Mouse (Mus musculus): ENCODE results near the gene Cyp2w1. TPM values are rescaled to one million over a fixed set of nuclear protein-coding genes. Genes with fewer than 3 reads are reported as not detected.

Cyp2w1 gene
- total and polyA plus RNA-seq, 3 experiments, result not detected

DNA sequence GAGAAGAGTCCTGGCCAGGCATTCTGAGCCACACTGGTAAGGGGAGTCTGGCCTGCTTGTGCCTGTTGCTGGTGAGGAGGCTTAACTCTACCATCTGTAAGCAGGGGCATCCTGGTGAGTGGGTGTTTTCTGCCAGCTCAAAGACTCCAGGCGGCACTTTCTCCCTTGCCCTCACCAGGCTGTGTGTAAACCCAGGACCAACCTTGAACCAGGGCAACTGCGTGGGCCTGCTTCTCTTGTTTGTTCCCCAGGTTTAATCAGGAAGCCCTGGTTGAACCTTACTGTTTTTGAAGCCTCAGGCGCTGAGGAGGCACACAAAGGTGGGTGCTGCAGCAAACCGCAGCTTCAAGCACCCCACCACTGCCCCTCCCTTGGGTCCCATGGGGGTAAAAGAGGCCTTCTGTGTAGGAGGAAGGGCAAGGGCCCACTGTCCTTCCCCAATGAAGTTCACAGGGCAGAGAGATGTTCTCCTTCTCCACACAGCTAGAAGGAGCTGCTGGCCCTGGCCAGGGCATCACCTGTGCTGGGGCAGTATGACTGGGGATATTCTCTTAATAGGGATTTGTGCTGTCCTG lies 15.6 kb downstream of the Cyp2w1 start:
- WGBS, result 86% methylated on average over 4 of the region's 4 CpGs
- H3K36me3 ChIP-seq (ENCODE audit: control insufficient read depth, insufficient read depth, low read length), result no peaks in the 10 kb centered on the region
- peaks cover 18% of the 10 kb centered on the region for H3K4me1 ChIP-seq (ENCODE audit: control insufficient read depth, insufficient read depth, low read length)
- no peaks in the 10 kb centered on the region for H3K27me3 ChIP-seq (ENCODE audit: control insufficient read depth, insufficient read depth, low read length)
- intact Hi-C loops (cut with DNase I), result loop anchor here (1.0 kb wide), 1 partner anchor 25 kb away; no protein-coding TSS in a partner anchor
- no peak overlapping the region for H3K27ac ChIP-seq
- no peaks in the 10 kb centered on the region for H3K79me2 ChIP-seq (replicated peaks; ENCODE audit: control insufficient read depth, insufficient read depth, low read length)
- H3K9ac ChIP-seq (ENCODE audit: low read depth, low read length), result no peak overlapping the region
- no peak for DNase-seq
- no peak overlapping the region for H3K4me3 ChIP-seq
- no peak for TF ChIP-seq EP300 (IDR thresholded peaks at IDR 0.05; ENCODE audit: insufficient read depth, low read depth, low read length)
- no peak for TF ChIP-seq CTCF (IDR thresholded peaks at IDR 0.05)
- no peak for TF ChIP-seq POLR2A (IDR thresholded peaks at IDR 0.05; ENCODE audit: insufficient read depth, low read depth, low read length)

- 86% methylated on average over 11 of the region's 11 CpGs for WGBS
- intact Hi-C loops (cut with DNase I), result no loop called here
Observed at GRCm38 (mm10) chr5:139368638-139369320, 16.4 kb downstream of the Cyp2w1 start.

GRCm38 (mm10) chr5:139370336-139370735 lies 17.9 kb downstream of the Cyp2w1 start:
- Histone ChIP-seq H3K9ac (ENCODE audit: low read depth, low read length) (peak overlapping the region; percentile 13; the same call in 1 of the 2 replicates), H3K27ac (peak overlapping the region; percentile 56), H3K36me3 (ENCODE audit: control insufficient read depth, insufficient read depth, low read length) (no peaks in the 10 kb centered on the region), H3K27me3 (ENCODE audit: control insufficient read depth, insufficient read depth, low read length) (no peaks in the 10 kb centered on the region), H3K4me1 (ENCODE audit: control insufficient read depth, insufficient read depth, low read length) (peaks cover 6% of the 10 kb centered on the region), H3K79me2 (replicated peaks; ENCODE audit: control insufficient read depth, insufficient read depth, low read length) (no peaks in the 10 kb centered on the region), H3K4me3 (no peak overlapping the region; the same call in 1 of the 2 replicates)
- no peak for TF ChIP-seq POLR2A (IDR thresholded peaks at IDR 0.05; ENCODE audit: insufficient read depth, low read depth, low read length)
- no peak for TF ChIP-seq EP300 (IDR thresholded peaks at IDR 0.05; ENCODE audit: insufficient read depth, low read depth, low read length)
- no peak for TF ChIP-seq CTCF (IDR thresholded peaks at IDR 0.05)
- 61% methylated on average over 6 of the region's 6 CpGs for WGBS
- intact Hi-C loops (cut with DNase I), result no loop called here
- no peak for DNase-seq

More at GRCm38 (mm10) chr5:139368638-139369320, 16.4 kb downstream of the Cyp2w1 start:
- TF ChIP-seq CTCF (IDR thresholded peaks at IDR 0.05) (no peak), POLR2A (IDR thresholded peaks at IDR 0.05; ENCODE audit: insufficient read depth, low read depth, low read length) (no peak), EP300 (IDR thresholded peaks at IDR 0.05; ENCODE audit: insufficient read depth, low read depth, low read length) (no peak)
- no peaks in the 10 kb centered on the region for H3K79me2 ChIP-seq (replicated peaks; ENCODE audit: control insufficient read depth, insufficient read depth, low read length)
- H3K4me3 ChIP-seq, result no peak overlapping the region
- no peak for DNase-seq
- H3K27ac ChIP-seq, result no peak overlapping the region
- peaks cover 16% of the 10 kb centered on the region for H3K4me1 ChIP-seq (ENCODE audit: control insufficient read depth, insufficient read depth, low read length)
- H3K9ac ChIP-seq (ENCODE audit: low read depth, low read length), result no peak overlapping the region
- H3K27me3 ChIP-seq (ENCODE audit: control insufficient read depth, insufficient read depth, low read length), result no peaks in the 10 kb centered on the region
- H3K36me3 ChIP-seq (ENCODE audit: control insufficient read depth, insufficient read depth, low read length), result no peaks in the 10 kb centered on the region

- Histone ChIP-seq H3K79me2 (replicated peaks; ENCODE audit: control insufficient read depth, insufficient read depth, low read length) (no peaks in the 10 kb centered on the region), H3K9ac (ENCODE audit: low read depth, low read length) (peak overlapping the region; percentile 99), H3K27ac (peak overlapping the region; percentile 99), H3K27me3 (ENCODE audit: control insufficient read depth, insufficient read depth, low read length) (no peaks in the 10 kb centered on the region), H3K36me3 (ENCODE audit: control insufficient read depth, insufficient read depth, low read length) (no peaks in the 10 kb centered on the region), H3K4me1 (ENCODE audit: control insufficient read depth, insufficient read depth, low read length) (peaks cover 5% of the 10 kb centered on the region), H3K4me3 (peak overlapping the region; percentile 93)
- WGBS, result 52% methylated on average over 5 of the region's 5 CpGs
- TF ChIP-seq CTCF (IDR thresholded peaks at IDR 0.05) (no peak), POLR2A (IDR thresholded peaks at IDR 0.05; ENCODE audit: insufficient read depth, low read depth, low read length) (no peak), EP300 (IDR thresholded peaks at IDR 0.05; ENCODE audit: insufficient read depth, low read depth, low read length) (no peak)
- no peak for DNase-seq
- intact Hi-C loops (cut with DNase I), result no loop called here
Observed at GRCm38 (mm10) chr5:139371118-139371517, 18.7 kb downstream of the Cyp2w1 start.

DNA sequence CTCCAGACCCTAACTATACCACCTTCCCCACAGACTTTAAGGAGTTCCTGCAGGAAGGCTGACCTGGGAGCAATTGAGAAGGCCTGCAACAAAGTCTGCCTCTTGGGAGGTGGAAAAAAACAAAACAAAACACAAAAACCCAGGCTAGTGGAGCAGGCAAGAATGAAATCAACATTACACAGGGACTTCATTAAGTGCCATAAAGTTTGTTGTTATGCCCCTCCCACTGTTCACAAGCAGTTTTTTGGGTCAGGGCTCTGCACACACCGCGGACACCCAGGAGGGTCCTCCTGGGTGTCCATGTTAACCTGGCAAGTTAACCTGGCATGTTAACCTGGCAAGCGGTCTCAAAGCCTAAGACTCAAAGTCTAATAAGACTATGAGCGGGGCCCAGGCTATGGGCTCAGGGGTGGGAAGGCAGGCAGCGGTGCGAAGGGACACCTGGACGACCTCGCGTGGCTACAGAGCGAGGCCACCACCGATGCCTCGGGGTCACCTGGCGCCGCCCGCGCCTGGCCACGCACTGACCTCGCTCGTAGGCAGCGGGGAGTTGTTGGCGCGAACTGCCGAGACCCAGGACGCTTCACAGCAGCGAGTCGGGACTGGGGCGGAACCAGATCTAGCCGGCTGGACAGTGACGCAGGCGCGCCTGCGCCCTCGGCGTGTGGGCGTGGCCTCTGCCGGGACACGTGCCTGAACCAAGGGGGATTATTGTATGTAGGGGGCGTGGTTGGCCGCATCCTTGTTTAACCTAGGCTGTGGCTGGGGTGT lies 19.4 kb downstream of the Cyp2w1 start:
- Histone ChIP-seq H3K79me2 (replicated peaks; ENCODE audit: control insufficient read depth, insufficient read depth, low read length) (no peaks in the 10 kb centered on the region), H3K9ac (ENCODE audit: low read depth, low read length) (peak overlapping the region; percentile 99), H3K4me1 (ENCODE audit: control insufficient read depth, insufficient read depth, low read length) (peaks cover 10% of the 10 kb centered on the region), H3K27me3 (ENCODE audit: control insufficient read depth, insufficient read depth, low read length) (no peaks in the 10 kb centered on the region), H3K36me3 (ENCODE audit: control insufficient read depth, insufficient read depth, low read length) (no peaks in the 10 kb centered on the region), H3K4me3 (peak overlapping the region; percentile 93), H3K27ac (peak overlapping the region; percentile 99)
- DNase-seq, result peak; percentile 94 to 95
- TF ChIP-seq POLR2A (IDR thresholded peaks at IDR 0.05; ENCODE audit: insufficient read depth, low read depth, low read length) (peak; percentile 99), CTCF (IDR thresholded peaks at IDR 0.05) (no peak; the same call in 1 of the 2 replicates), EP300 (IDR thresholded peaks at IDR 0.05; ENCODE audit: insufficient read depth, low read depth, low read length) (0 out of 2 replicates have a peak, but pooled peaks have one; percentile 70)
- intact Hi-C loops (cut with DNase I), result no loop called here
- WGBS, result under 1% methylated on average over 39 of the region's 39 CpGs

Measured in heart, adult 2 months (tissue).